Comparison of ENCODE assay signal across 13 mouse cellular contexts in genomic region chr8:11116534-11116933, GRCm38 (mm10).
DNase-seq lines count a peak whose midpoint lies in the region; ATAC-seq and TF ChIP-seq lines count a peak whose summit lies in the region.
"Had no signal": no experiment of that assay in that cellular context is flagged by ENCODE, and none has a peak within 500 bp of the region (broad histone marks: within the 10 kb centered on the region; RNA-seq: fewer than 3 reads in every experiment).

No protein-coding gene starts in this region.

- 0 out of 2 replicates have a peak overlapping the region, but pooled peaks have one; percentile 14 for H3K27ac ChIP-seq in hindbrain, embryonic 15.5 days (replicated peaks)
- no peak overlapping the region for H3K27ac ChIP-seq in hindbrain, embryonic 12.5 days
- no peak overlapping the region for H3K27ac ChIP-seq in midbrain, postnatal 0 days (ENCODE audit: low read depth, low read length)
- no peak overlapping the region for H3K27ac ChIP-seq in midbrain, embryonic 16.5 days (ENCODE audit: low read length)
- no peak overlapping the region for H3K27ac ChIP-seq in hindbrain, postnatal 0 days
- H3K27ac ChIP-seq in neural tube, embryonic 15.5 days (replicated peaks), result no peak overlapping the region
- H3K27ac ChIP-seq: gastrocnemius, adult 2 months; heart, embryonic 13.5 days; liver, embryonic 15.5 days had no signal

- peaks cover 6% of the 10 kb centered on the region for H3K4me1 ChIP-seq in hindbrain, embryonic 15.5 days (replicated peaks)
- no peaks in the 10 kb centered on the region for H3K4me1 ChIP-seq in hindbrain, embryonic 12.5 days
- no peaks in the 10 kb centered on the region for H3K4me1 ChIP-seq in midbrain, postnatal 0 days (ENCODE audit: insufficient read depth, low read length)
- H3K4me1 ChIP-seq in midbrain, embryonic 16.5 days (ENCODE audit: control insufficient read depth, insufficient read depth, low read length), result 0 out of 2 replicates have a peak, but pooled peaks cover 2% of the 10 kb centered on the region
- no peaks in the 10 kb centered on the region for H3K4me1 ChIP-seq in hindbrain, postnatal 0 days (ENCODE audit: insufficient read depth, low read length)
- H3K4me1 ChIP-seq in neural tube, embryonic 15.5 days, result peaks cover 3% of the 10 kb centered on the region; the same call in 1 of the 2 replicates
- H3K4me1 ChIP-seq: liver, embryonic 15.5 days had no signal

- no peak for ATAC-seq in hindbrain, embryonic 15.5 days (ENCODE audit: low FRiP score, low read depth)
- ATAC-seq in hindbrain, embryonic 12.5 days (ENCODE audit: low FRiP score), result no peak
- ATAC-seq in midbrain, postnatal 0 days (ENCODE audit: low FRiP score), result no peak
- ATAC-seq in midbrain, embryonic 16.5 days, result no peak
- peak; percentile 12; the same call in 1 of the 2 replicates for ATAC-seq in hindbrain, postnatal 0 days
- no peak for ATAC-seq in neural tube, embryonic 15.5 days (ENCODE audit: low FRiP score)
- ATAC-seq: inflammation-experienced regulatory T-cells, adult 6 months had no signal

- TF ChIP-seq CTCF in midbrain, postnatal 0 days (IDR thresholded peaks at IDR 0.05), result no peak
- TF ChIP-seq CTCF in hindbrain, postnatal 0 days (IDR thresholded peaks at IDR 0.05; ENCODE audit: low read depth), result no peak

- WGBS in hindbrain, embryonic 15.5 days, result 57% methylated on average over 5 of the region's 5 CpGs
- WGBS in hindbrain, embryonic 12.5 days, result 65% methylated on average over 5 of the region's 5 CpGs
- WGBS in midbrain, postnatal 0 days, result 57% methylated on average over 5 of the region's 5 CpGs
- WGBS in midbrain, embryonic 16.5 days, result 64% methylated on average over 5 of the region's 5 CpGs
- 54% methylated on average over 5 of the region's 5 CpGs for whole genome bisulfite sequencing in hindbrain, postnatal 0 days
- 63% methylated on average over 5 of the region's 5 CpGs for WGBS in neural tube, embryonic 15.5 days

- H3K9me3 ChIP-seq in hindbrain, embryonic 15.5 days, result no peaks in the 10 kb centered on the region
- no peaks in the 10 kb centered on the region for H3K9me3 ChIP-seq in hindbrain, embryonic 12.5 days (replicated peaks)
- H3K9me3 ChIP-seq in midbrain, postnatal 0 days (ENCODE audit: low read length), result no peaks in the 10 kb centered on the region
- H3K9me3 ChIP-seq in midbrain, embryonic 16.5 days (replicated peaks; ENCODE audit: control insufficient read depth, low read length, poor library complexity, severe bottlenecking), result no peaks in the 10 kb centered on the region
- H3K9me3 ChIP-seq in hindbrain, postnatal 0 days (ENCODE audit: low read length), result no peaks in the 10 kb centered on the region
- no peaks in the 10 kb centered on the region for H3K9me3 ChIP-seq in neural tube, embryonic 15.5 days (replicated peaks)
- H3K9me3 ChIP-seq: heart, embryonic 13.5 days; liver, embryonic 15.5 days had no signal

- H3K4me3 ChIP-seq in hindbrain, embryonic 15.5 days, result no peak overlapping the region
- no peak overlapping the region for H3K4me3 ChIP-seq in hindbrain, embryonic 12.5 days
- no peak overlapping the region for H3K4me3 ChIP-seq in midbrain, postnatal 0 days (ENCODE audit: low read depth, low read length)
- no peak overlapping the region for H3K4me3 ChIP-seq in midbrain, embryonic 16.5 days (ENCODE audit: low read depth, low read length)
- H3K4me3 ChIP-seq in hindbrain, postnatal 0 days (ENCODE audit: low read length), result no peak overlapping the region
- no peak overlapping the region for H3K4me3 ChIP-seq in neural tube, embryonic 15.5 days (replicated peaks)
- H3K4me3 ChIP-seq: gastrocnemius, adult 2 months; heart, embryonic 13.5 days; liver, embryonic 15.5 days had no signal

- peak; percentile 56 for DNase-seq in midbrain, postnatal 0 days (ENCODE audit: low spot score)
- peak; percentile 53 for DNase-seq in hindbrain, postnatal 0 days (ENCODE audit: low spot score)
- DNase-seq in ovary, postnatal 10 days (ENCODE audit: low spot score), result no peak
- DNase-seq: adrenal gland, postnatal 14 days; gastrocnemius, adult 2 months; lung, postnatal 36 days had no signal

- H3K9ac ChIP-seq in hindbrain, embryonic 15.5 days, result no peak overlapping the region
- H3K9ac ChIP-seq in hindbrain, embryonic 12.5 days, result no peak overlapping the region
- H3K9ac ChIP-seq in midbrain, postnatal 0 days (replicated peaks; ENCODE audit: low read length, poor library complexity, severe bottlenecking), result no peak overlapping the region
- no peak overlapping the region for H3K9ac ChIP-seq in midbrain, embryonic 16.5 days (ENCODE audit: low read depth, low read length)
- H3K9ac ChIP-seq in hindbrain, postnatal 0 days (replicated peaks; ENCODE audit: low read length), result no peak overlapping the region
- no peak overlapping the region for H3K9ac ChIP-seq in neural tube, embryonic 15.5 days (replicated peaks)
- H3K9ac ChIP-seq: heart, embryonic 13.5 days; liver, embryonic 15.5 days had no signal

- H3K27me3 ChIP-seq in hindbrain, embryonic 15.5 days, result no peaks in the 10 kb centered on the region
- no peaks in the 10 kb centered on the region for H3K27me3 ChIP-seq in hindbrain, embryonic 12.5 days
- H3K27me3 ChIP-seq in midbrain, postnatal 0 days (ENCODE audit: insufficient read depth, low read length), result no peaks in the 10 kb centered on the region
- no peaks in the 10 kb centered on the region for H3K27me3 ChIP-seq in midbrain, embryonic 16.5 days (ENCODE audit: control insufficient read depth, insufficient read depth, low read depth, low read length)
- H3K27me3 ChIP-seq in hindbrain, postnatal 0 days (ENCODE audit: insufficient read depth, low read length), result no peaks in the 10 kb centered on the region
- no peaks in the 10 kb centered on the region for H3K27me3 ChIP-seq in neural tube, embryonic 15.5 days (replicated peaks)
- H3K27me3 ChIP-seq: heart, embryonic 13.5 days; liver, embryonic 15.5 days had no signal

- no peaks in the 10 kb centered on the region for H3K36me3 ChIP-seq in hindbrain, embryonic 15.5 days
- no peaks in the 10 kb centered on the region for H3K36me3 ChIP-seq in hindbrain, embryonic 12.5 days
- H3K36me3 ChIP-seq in midbrain, postnatal 0 days (ENCODE audit: insufficient read depth, low read length), result no peaks in the 10 kb centered on the region
- H3K36me3 ChIP-seq in midbrain, embryonic 16.5 days (ENCODE audit: control insufficient read depth, insufficient read depth, low read length), result no peaks in the 10 kb centered on the region
- no peaks in the 10 kb centered on the region for H3K36me3 ChIP-seq in hindbrain, postnatal 0 days (ENCODE audit: insufficient read depth, low read length)
- H3K36me3 ChIP-seq in neural tube, embryonic 15.5 days, result no peaks in the 10 kb centered on the region
- H3K36me3 ChIP-seq: heart, embryonic 13.5 days; liver, embryonic 15.5 days had no signal

- H3K4me2 ChIP-seq in hindbrain, embryonic 15.5 days, result no peak overlapping the region
- no peak overlapping the region for H3K4me2 ChIP-seq in hindbrain, embryonic 12.5 days (replicated peaks)
- H3K4me2 ChIP-seq in midbrain, postnatal 0 days (ENCODE audit: low read depth, low read length, poor library complexity, severe bottlenecking), result no peak overlapping the region
- no peak overlapping the region for H3K4me2 ChIP-seq in midbrain, embryonic 16.5 days (ENCODE audit: low read length)
- H3K4me2 ChIP-seq in hindbrain, postnatal 0 days (ENCODE audit: low read depth, low read length), result no peak overlapping the region
- H3K4me2 ChIP-seq in neural tube, embryonic 15.5 days, result no peak overlapping the region
- H3K4me2 ChIP-seq: heart, embryonic 13.5 days; liver, embryonic 15.5 days had no signal
